Mouse (Mus musculus) ovary, adult 18-20 months (tissue): ENCODE measurements at regions not wholly inside any gene's neighbourhood (a gene's known extent, or its start where the extent isn't known, plus 50 kb on each side); places are given as distances from the start of the nearest gene placed in this dataset.

Experiments
- DNase-seq: peaks from one replicate; pipeline ENCODE4 v3.0.0; 2022; ENCODE audit warnings: low spot score, mixed read lengths

DNA sequence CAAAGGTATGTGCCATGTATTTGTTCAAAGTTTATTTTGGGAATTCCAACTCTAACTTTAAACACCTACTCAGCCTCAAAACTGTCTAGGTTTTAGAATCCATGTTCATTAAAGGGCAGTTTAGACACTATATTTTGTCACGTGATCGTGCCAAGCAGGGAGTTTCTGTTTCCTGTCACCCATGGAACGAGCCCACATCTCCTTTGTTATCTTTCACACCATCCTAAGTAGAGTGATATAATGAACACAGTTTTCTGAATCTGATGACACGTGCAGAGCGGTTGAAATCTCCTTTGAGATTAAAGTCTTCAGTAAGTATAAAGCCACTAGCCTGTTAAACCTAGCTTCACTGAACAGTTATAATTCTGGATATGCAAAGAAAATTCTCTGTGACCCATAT is 1066.1 kb downstream of the Gsdmc2 start:
- no peak for DNase-seq

GRCm38 (mm10) chr15:62752686-62753085 is 1092.3 kb downstream of the Gsdmc2 start:
- no peak for DNase-seq

DNA sequence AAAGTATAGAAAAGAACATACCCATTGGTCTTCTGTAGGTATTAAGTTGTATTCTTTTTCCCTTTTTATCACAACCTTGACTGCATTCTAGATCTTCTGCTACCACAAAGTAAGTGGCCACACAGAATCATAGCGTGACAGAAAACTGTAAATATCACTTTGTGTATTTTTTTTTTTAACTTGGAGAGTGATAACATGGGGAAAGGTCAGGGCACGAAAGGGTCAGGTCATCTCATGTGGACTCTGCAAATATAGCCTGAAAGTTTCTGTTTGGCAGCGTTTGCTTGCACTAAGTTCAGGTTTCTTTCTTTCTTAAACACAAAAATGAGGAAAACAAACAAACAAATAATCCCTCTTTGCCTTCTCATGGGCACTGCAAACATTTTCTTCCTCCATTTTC is 1101.1 kb downstream of the Gsdmc2 start:
- DNase-seq, result no peak

- no peak for DNase-seq
These were observed 1104.2 kb downstream of the Gsdmc2 start for GRCm38 (mm10) chr15:62740746-62741145.

DNA sequence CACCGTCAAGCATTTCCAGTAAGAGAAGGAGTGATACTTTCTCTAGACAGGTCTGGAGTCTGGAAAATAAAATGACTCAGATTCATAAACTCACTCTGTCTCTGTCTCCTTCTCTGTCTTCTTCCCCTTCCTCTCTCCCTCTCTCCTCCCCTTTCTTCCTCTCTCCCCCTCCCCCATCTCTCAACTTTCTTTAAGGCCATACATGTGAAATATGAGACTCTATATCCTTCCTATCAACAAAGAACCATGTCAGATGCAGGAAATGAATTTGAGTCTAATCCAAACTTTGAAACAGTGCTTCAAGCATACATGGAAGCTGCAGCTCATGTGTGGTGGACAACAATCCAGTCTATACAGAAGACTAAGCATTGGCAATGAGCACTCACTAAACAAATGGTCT is 1109.6 kb downstream of the Gsdmc2 start:
- DNase-seq, result no peak

DNA sequence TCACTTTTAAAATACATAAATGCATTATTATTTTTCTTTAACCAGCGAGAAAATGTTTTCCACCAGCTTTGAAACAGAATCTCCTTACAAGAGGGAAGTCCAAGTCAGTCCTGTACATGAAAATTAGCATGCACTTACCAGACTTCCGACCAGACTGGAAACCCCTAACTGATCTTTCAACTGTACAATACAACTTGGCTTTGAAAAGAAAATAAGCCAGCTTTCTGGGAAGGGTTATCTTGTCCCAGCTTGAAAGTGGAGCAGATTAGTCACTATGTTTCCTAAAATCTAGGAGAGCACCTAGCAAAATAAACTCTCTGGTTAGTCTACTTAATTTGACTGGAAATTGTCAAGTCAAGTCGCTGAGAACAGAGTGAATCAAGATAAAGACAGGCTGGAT is 1110.1 kb downstream of the Gsdmc2 start:
- DNase-seq, result no peak

GRCm38 (mm10) chr15:62730524-62730923 is 1114.5 kb downstream of the Gsdmc2 start:
- no peak for DNase-seq

DNA sequence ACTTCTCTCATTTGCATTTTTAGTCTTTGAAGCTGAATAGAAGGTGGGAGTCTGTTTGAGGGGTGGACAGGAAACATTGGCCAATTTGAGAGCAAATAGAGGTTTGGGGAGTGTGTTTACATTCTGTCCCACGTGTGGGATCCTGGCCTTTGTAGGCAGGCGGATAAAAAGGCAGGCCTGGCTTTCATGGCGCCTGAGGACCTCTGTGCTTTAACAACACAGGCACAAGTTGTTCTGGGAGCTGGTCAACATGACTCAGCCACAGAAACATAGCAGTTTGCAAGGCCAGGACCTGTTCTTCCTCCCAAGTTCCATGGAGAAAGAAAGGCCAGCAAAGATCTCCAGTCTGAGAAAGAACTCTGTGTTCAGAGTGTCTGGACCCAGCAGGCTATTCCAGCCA is 1130.7 kb downstream of the Gsdmc2 start:
- DNase-seq, result peak; percentile 58

DNA sequence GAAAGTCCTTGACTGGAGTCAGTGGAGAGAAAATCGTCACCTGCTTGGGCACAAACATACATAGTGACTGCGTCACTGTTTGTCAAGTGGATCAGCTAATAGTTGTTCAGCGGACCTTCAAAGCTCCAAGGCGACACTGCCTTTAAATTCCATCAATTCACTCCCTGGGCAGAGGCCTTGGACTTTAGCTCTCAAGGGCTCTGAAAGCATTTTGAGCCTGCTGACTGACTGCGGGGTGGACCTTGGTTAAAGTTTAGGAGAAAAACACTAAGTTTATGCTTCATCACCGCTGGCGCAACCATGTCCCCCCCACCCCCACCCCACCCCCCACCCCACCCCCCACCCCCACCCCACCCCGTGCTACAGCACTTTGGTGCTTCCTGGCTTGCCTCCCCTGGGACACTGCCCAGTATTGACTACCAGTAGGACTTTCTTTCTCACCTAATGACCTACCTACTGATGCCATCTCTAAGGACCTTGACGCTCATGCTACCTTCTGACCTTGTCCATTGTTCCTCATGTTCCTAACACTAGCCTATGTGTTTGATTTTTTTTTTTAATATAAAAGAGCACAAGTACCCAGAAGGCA is 1132.3 kb downstream of the Gsdmc2 start:
- DNase-seq, result no peak

- no peak for DNase-seq
These were observed 1132.9 kb downstream of the Gsdmc2 start for GRCm38 (mm10) chr15:62712060-62712542.

DNA sequence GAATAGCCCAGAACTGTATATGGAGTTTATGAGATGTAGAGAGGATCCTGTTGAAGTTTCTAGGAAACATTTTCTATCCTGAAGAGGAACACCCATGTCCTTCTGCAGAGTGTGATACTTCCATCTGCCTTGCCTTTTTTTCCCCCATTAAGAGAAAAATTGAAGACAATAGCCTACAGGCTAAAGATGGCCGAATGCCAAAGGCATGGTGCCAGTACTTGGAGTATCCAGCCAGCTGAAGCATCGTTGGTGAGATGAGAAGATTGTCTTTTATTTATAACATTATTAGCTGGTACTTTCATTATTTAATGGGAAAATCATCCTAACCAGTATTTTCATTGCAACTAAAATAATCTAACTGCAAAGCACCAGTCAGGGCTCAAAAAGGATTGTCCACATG is 1135.4 kb downstream of the Gsdmc2 start:
- no peak for DNase-seq

GRCm38 (mm10) chr15:62698559-62698958 is 1146.4 kb downstream of the Gsdmc2 start:
- DNase-seq, result no peak

GRCm38 (mm10) chr15:62694734-62695133 is 1150.2 kb downstream of the Gsdmc2 start:
- DNase-seq, result no peak

DNA sequence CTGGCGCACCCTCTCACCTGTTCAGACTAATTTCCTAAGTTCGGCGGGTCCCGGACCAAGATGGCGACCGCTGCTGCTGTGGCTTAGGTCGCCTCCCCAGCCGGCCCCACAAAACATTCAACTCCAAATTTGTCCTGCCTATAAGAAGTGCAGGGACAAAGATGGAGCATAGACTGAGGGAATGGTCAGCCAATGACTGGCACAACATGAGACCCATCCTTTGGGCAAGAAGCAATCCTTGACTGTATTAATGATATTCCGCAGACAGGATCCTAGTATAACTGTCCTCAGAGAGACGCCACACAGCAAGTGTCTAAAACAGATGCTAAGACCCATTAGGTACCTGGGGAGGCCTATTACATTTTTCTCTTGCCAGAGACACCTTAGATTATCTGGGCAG is 1151.3 kb downstream of the Gsdmc2 start:
- DNase-seq, result no peak

GRCm38 (mm10) chr15:62673410-62673809 is 1171.6 kb downstream of the Gsdmc2 start:
- DNase-seq, result no peak

GRCm38 (mm10) chr15:62670026-62670425 is 1175.0 kb downstream of the Gsdmc2 start:
- DNase-seq, result no peak

DNA sequence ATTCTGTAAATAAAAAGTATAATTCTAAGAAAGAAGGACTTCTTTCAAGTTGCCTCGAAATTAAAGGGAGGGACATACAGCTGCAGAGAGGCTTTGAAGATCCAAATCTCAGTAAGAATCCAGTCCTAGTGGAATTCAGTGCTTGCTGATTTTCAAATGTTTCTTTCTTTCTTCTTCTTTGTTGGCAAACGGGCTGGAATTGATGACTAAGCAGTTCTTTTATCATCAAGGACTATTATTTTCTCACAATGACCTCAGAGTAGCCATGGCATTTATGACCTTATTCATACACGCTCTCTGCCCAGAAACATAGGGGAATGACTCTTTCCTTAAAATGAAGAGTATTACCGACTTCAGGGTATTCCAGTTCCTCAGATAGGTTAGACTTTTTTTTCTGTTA is 1185.9 kb downstream of the Gsdmc2 start:
- DNase-seq, result no peak

- no peak for DNase-seq
These were observed 1186.3 kb downstream of the Gsdmc2 start for GRCm38 (mm10) chr15:62658695-62659094.

DNA sequence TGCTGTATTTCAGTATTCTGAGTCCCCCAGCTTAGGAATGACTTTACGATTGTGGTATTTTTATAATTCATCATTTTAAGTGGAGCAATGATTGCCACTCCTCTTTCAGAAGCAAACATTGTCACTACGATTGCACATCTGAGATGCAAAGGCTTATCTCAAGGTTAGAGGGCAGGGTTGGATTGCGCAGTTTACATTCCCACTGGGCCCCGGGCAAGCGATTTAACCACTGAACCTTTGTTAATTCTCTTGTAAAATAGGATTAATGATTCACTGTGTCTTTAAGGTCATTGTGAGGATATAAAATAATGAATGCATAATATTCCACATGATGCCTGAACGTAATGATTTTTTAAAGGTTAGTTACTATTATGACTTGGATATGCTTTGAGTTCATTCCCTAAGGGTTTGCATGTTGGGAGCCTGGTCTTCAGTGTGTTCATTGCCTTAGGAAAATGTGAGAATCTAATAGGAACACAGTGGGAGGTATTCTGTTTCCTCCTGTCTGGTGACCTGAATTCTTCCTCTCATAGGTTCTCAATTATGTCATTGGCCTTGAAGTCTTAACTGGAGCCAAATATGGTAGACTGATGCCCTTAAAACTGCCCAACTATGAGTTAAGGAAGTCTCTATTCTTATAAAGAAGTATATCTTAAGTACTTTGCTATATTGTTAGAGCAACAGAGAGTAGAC is 1198.4 kb downstream of the Gsdmc2 start:
- DNase-seq, result no peak

- DNase-seq, result no peak
These were observed 1200.2 kb downstream of the Gsdmc2 start for GRCm38 (mm10) chr15:62644744-62645143.

- no peak for DNase-seq
These were observed 1200.7 kb downstream of the Gsdmc2 start for GRCm38 (mm10) chr15:62644296-62644695.

DNA sequence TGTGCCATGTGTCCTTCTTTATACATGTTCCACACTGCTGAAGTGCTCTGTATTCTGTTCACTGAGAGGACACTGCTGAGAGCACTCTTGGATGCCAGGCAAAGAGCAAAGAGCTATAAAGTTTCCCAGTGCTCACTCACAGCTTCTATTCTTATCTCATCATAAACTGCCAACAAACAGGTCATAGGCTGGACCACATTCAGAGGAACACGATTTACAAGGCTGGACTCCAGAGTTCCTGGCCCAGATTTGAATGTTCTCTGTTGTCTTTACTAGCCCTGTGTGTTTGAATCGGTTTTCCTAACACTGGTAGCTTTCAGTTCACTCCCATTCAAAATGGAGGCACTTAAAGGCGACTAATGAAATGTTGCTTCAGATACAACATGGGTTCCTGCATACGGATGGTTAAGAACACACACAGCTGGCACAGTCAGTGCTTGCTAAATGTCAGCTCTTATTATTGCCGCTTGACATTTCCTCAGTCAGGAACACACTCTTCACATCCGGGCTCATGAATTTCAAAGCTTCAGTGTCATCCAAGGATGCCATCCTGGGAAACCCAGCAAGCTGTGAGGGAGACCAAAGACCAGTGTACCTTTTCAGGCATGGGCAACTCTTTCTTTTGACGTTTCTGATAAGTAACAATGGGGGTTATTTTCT is 1203.8 kb downstream of the Gsdmc2 start:
- DNase-seq, result no peak

GRCm38 (mm10) chr15:62625406-62625805 is 1219.6 kb downstream of the Gsdmc2 start:
- DNase-seq, result no peak
